Mouse (Mus musculus) Muller cell, postnatal 12 days (primary cell): ENCODE data around the gene Nudt3.
"Not testable (repeated sequence)": the region's sequence is repeated elsewhere in the genome, so short reads cannot be mapped to it uniquely, and the experiment has no call there.

Source experiments
- DNase-seq: peaks from one replicate; pipeline ENCODE4 v3.0.0-alpha.2; 2015; ENCODE audit errors: inconsistent ontology term

Gene Nudt3

GRCm38 (mm10) chr17:27635575-27635903, 12.2 kb upstream of the Nudt3 start:
- DNase-seq = not testable (repeated sequence)

- DNase-seq = peak; percentile 96
Observed at GRCm38 (mm10) chr17:27634871-27635574, 11.7 kb upstream of the Nudt3 start, which contains the start of gene RPS10-NUDT3. Gene RPS10-NUDT3 (minus strand): TSS chr17:27635222.

GRCm38 (mm10) chr17:27629249-27630020, 6.1 kb upstream of the Nudt3 start:
- peak; percentile 64 for DNase-seq

- DNase-seq = no peak
Observed at GRCm38 (mm10) chr17:27628376-27628775, 5.1 kb upstream of the Nudt3 start.

- no peak for DNase-seq
Observed at GRCm38 (mm10) chr17:27627451-27627850, 4.2 kb upstream of the Nudt3 start.

- DNase-seq = peak; percentile 44
Observed at GRCm38 (mm10) chr17:27626681-27627080, 3.4 kb upstream of the Nudt3 start.

GRCm38 (mm10) chr17:27625455-27626251, 2.4 kb upstream of the Nudt3 start:
- DNase-seq = no peak

GRCm38 (mm10) chr17:27622611-27623359, 510 bp downstream of the Nudt3 start:
- DNase-seq = peak; percentile 79

- peak; percentile 55 for DNase-seq
Observed at GRCm38 (mm10) chr17:27621705-27622531, 1.4 kb downstream of the Nudt3 start.

GRCm38 (mm10) chr17:27621161-27621560, 2.1 kb downstream of the Nudt3 start:
- DNase-seq = peak; percentile 26

GRCm38 (mm10) chr17:27615388-27615787, 7.9 kb downstream of the Nudt3 start:
- no peak for DNase-seq

- DNase-seq = no peak
Observed at GRCm38 (mm10) chr17:27613016-27613415, 10.3 kb downstream of the Nudt3 start.

GRCm38 (mm10) chr17:27611994-27612393, 11.3 kb downstream of the Nudt3 start:
- DNase-seq = no peak

GRCm38 (mm10) chr17:27611519-27611884, 11.8 kb downstream of the Nudt3 start:
- DNase-seq = no peak

- no peak for DNase-seq
Observed at GRCm38 (mm10) chr17:27610679-27611518, 12.4 kb downstream of the Nudt3 start.

- no peak for DNase-seq
Observed at GRCm38 (mm10) chr17:27609576-27609975, 13.7 kb downstream of the Nudt3 start.

- no peak for DNase-seq
Observed at GRCm38 (mm10) chr17:27603522-27604234, 19.6 kb downstream of the Nudt3 start.

- DNase-seq = no peak
Observed at GRCm38 (mm10) chr17:27603036-27603435, 20.3 kb downstream of the Nudt3 start.

- no peak for DNase-seq
Observed at GRCm38 (mm10) chr17:27600869-27601268, 22.4 kb downstream of the Nudt3 start.
